ENCODE assay signal across 15 mouse cellular contexts in the genomic region with DNA sequence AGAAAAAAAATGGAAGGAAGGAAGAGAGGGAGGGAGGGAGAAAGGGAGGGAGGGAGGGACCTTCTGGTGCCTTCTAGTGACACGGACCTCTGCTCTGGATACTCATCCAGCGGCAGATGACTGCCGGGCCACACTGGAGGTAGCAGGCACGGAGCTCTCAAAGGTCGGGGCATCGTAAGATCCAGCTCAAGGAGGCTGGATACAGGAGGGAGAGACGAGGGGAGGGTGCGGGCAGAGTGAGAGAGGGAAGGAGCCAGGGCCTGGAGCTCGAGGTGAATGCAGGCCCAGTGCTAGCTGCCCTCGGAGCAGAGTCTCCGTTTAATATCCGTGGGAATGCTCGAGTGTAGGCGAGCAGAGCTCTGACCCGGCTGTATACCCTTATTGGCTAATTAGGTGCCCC. TPM values are rescaled to one million over a fixed set of nuclear protein-coding genes. Genes with fewer than 3 reads are reported as not detected.
A peak's percentile ranks its signal among the peaks of the same experiment; 100 is the strongest.
DNase-seq lines count a peak whose midpoint lies in the region; ATAC-seq and TF ChIP-seq lines count a peak whose summit lies in the region.
"Had no signal": no experiment of that assay in that cellular context is flagged by ENCODE, and none has a peak within 500 bp of the region (broad histone marks: within the 10 kb centered on the region; RNA-seq: fewer than 3 reads in every experiment).

No protein-coding gene starts in this region.

- no peak overlapping the region for H3K4me2 ChIP-seq in liver, postnatal 0 days (ENCODE audit: low read depth, low read length)
- H3K4me2 ChIP-seq: forebrain, embryonic 15.5 days; heart, embryonic 12.5 days; midbrain, embryonic 15.5 days had no signal

- H3K27ac ChIP-seq in liver, postnatal 0 days (ENCODE audit: low read depth), result no peak overlapping the region
- no peak overlapping the region for H3K27ac ChIP-seq in thymus, adult 2 months (ENCODE audit: control insufficient read depth, insufficient read depth, low read length)
- H3K27ac ChIP-seq: forebrain, embryonic 15.5 days; midbrain, embryonic 15.5 days had no signal

- H3K9me3 ChIP-seq in liver, postnatal 0 days (ENCODE audit: low read length), result no peaks in the 10 kb centered on the region
- H3K9me3 ChIP-seq: forebrain, embryonic 15.5 days; heart, embryonic 12.5 days; midbrain, embryonic 15.5 days had no signal

- no peak for TF ChIP-seq POLR2A in thymus, adult 2 months (IDR thresholded peaks at IDR 0.05; ENCODE audit: control insufficient read depth, extremely low read depth, insufficient read depth, low read length, poor library complexity)

- H3K36me3 ChIP-seq in liver, postnatal 0 days (replicated peaks; ENCODE audit: insufficient read depth, low read length), result no peaks in the 10 kb centered on the region
- no peaks in the 10 kb centered on the region for H3K36me3 ChIP-seq in thymus, adult 2 months (ENCODE audit: control insufficient read depth, insufficient read depth, low read length)
- H3K36me3 ChIP-seq: forebrain, embryonic 15.5 days; heart, embryonic 12.5 days; midbrain, embryonic 15.5 days had no signal

- H3K4me3 ChIP-seq in liver, postnatal 0 days (ENCODE audit: low read depth, low read length), result no peak overlapping the region
- no peak overlapping the region for H3K4me3 ChIP-seq in thymus, adult 2 months (ENCODE audit: control insufficient read depth, insufficient read depth, low read length)
- H3K4me3 ChIP-seq: forebrain, embryonic 15.5 days; heart, embryonic 12.5 days; midbrain, embryonic 15.5 days had no signal

- ATAC-seq in liver, postnatal 0 days, result no peak
- ATAC-seq: activated CD4-positive, CD25-positive, alpha-beta regulatory T cell, adult 4 months; forebrain, embryonic 15.5 days; midbrain, embryonic 15.5 days had no signal

- H3K4me1 ChIP-seq in liver, postnatal 0 days (ENCODE audit: insufficient read depth), result peaks cover 68% of the 10 kb centered on the region
- peaks cover 88% of the 10 kb centered on the region for H3K4me1 ChIP-seq in thymus, adult 2 months (replicated peaks; ENCODE audit: control insufficient read depth, insufficient read depth, low read length)
- H3K4me1 ChIP-seq: forebrain, embryonic 15.5 days; midbrain, embryonic 15.5 days had no signal

- no peaks in the 10 kb centered on the region for H3K27me3 ChIP-seq in liver, postnatal 0 days (ENCODE audit: insufficient read depth, low read length)
- H3K27me3 ChIP-seq in thymus, adult 2 months (ENCODE audit: control insufficient read depth, insufficient read depth, low read length), result no peaks in the 10 kb centered on the region
- H3K27me3 ChIP-seq: forebrain, embryonic 15.5 days; midbrain, embryonic 15.5 days had no signal

- no peak for TF ChIP-seq CTCF in liver, postnatal 0 days (IDR thresholded peaks at IDR 0.05; ENCODE audit: low read depth)
- TF ChIP-seq CTCF in thymus, adult 2 months (IDR thresholded peaks at IDR 0.05; ENCODE audit: borderline replicate concordance, control insufficient read depth, extremely low read depth, insufficient read depth, low read length, poor library complexity), result no peak

- WGBS in liver, postnatal 0 days (ENCODE audit: insufficient replicate concordance), result 80% methylated on average over 15 of the region's 15 CpGs
- WGBS in thymus, adult 2 months, result 92% methylated on average over 15 of the region's 15 CpGs

- peak; percentile 2 for DNase-seq in gastrocnemius, postnatal 10 days
- DNase-seq in gastrocnemius, adult 8-10 months (ENCODE audit: low spot score in 2 of 2), result no peak
- peak; percentile 2 for DNase-seq in liver
- no peak for DNase-seq in liver, postnatal 0 days
- peak; percentile 1 for DNase-seq in thymus, adult 2 months
- no peak for DNase-seq in thymus, postnatal 0 days (ENCODE audit: low spot score)
- peak; percentile 1 for DNase-seq in thymus, postnatal 25 days
- no peak for DNase-seq in layer of hippocampus, postnatal 36 days
- DNase-seq: adrenal gland, postnatal 36 days; cerebellum, adult 9-10 months; lung, postnatal 36 days had no signal

- H3K9ac ChIP-seq in liver, postnatal 0 days (replicated peaks), result no peak overlapping the region
- H3K9ac ChIP-seq: forebrain, embryonic 15.5 days; heart, embryonic 12.5 days; midbrain, embryonic 15.5 days had no signal

- TF ChIP-seq EP300 in liver, postnatal 0 days (IDR thresholded peaks at IDR 0.05; ENCODE audit: low read depth), result no peak

RNA-seq across cellular contexts. Expression of gene Zfp36l2, which starts 28.9 kb away (rescaled TPM):
- total RNA-seq in gastrocnemius, postnatal 10 days (2021), result 10 to 100 TPM; 26.2 to 32.6 TPM
- 10 to 100 TPM in 1 of 4 experiments, 1 to 10 TPM in 3; 5.1 to 10.3 (median 7.5) TPM for total RNA-seq in gastrocnemius, adult 8-10 months (2022)
- polyA plus RNA-seq in liver, postnatal 0 days (2015; fragmentation: Nextera tagmentation; extraction: Ambion mirVana), result 7.6 and 7.7 TPM in 2 replicates
- 182 and 287 TPM in 2 replicates for polyA plus RNA-seq in thymus, adult 2 months (2012; rRNA removed)
- 28.4 and 35.1 TPM in 2 replicates for polyA plus RNA-seq in thymus, postnatal 0 days (2015; fragmentation: Nextera tagmentation; extraction: Ambion mirVana)
- total RNA-seq in layer of hippocampus, postnatal 36 days (2021), result 10 to 100 TPM; 20.8 to 22.3 TPM

Comparison
In these comparisons a context has a peak if more than half of its experiments do, and no peak if none do; other contexts are left out.
1. DNase-seq: peak in gastrocnemius, postnatal 10 days (single experiment), liver (single experiment), thymus, adult 2 months (single experiment) and thymus, postnatal 25 days (single experiment); none in gastrocnemius, adult 8-10 months (0 of 2), liver, postnatal 0 days (single experiment), thymus, postnatal 0 days (single experiment) and layer of hippocampus, postnatal 36 days (0 of 2).